Mouse (Mus musculus): ENCODE measurements around the gene Mdk. TPM values are rescaled to one million over a fixed set of nuclear protein-coding genes. Genes with fewer than 3 reads are reported as not detected.

Mdk gene
- polyA plus RNA-seq, 1 experiment from 2014 or later: 984 TPM

DNA sequence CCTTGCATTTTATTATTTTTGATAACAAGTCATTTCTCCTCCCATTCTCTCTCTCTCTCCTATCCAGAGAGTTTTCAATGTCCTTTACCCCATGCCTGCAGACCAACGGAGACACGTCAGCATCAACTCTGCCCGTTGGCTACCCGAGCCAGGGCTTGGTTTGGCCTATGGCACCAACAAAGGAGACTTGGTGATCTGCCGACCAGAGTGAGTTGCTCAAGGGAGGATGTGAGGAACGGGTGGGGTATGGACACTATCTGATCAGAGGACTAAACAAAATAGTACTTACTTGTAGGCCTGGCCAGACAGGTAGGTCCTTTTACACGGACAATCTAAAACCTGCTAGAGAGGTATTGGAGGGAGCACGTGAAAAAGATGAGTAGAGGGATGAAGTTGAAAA, 31.7 kb downstream of the Mdk start:
- Histone ChIP-seq H3K4me2 (replicated peaks; ENCODE audit: low read depth, low read length) (no peak overlapping the region), H3K9me3 (ENCODE audit: control insufficient read depth, low read length) (no peaks in the 10 kb centered on the region), H3K36me3 (ENCODE audit: control insufficient read depth, insufficient read depth, low read length) (no peaks in the 10 kb centered on the region), H3K4me1 (replicated peaks; ENCODE audit: control insufficient read depth, insufficient read depth, low read length) (no peaks in the 10 kb centered on the region), H3K27me3 (ENCODE audit: control insufficient read depth, insufficient read depth, low read length) (no peaks in the 10 kb centered on the region), H3K9ac (ENCODE audit: low read depth, low read length) (no peak overlapping the region), H3K4me3 (ENCODE audit: low read depth, low read length) (no peak overlapping the region), H3K27ac (ENCODE audit: low read depth, low read length) (no peak overlapping the region)
- ATAC-seq (ENCODE audit: low FRiP score): no peak
- WGBS: 94% methylated on average over 8 of the region's 8 CpGs
- no peak for DNase-seq (ENCODE audit: low spot score)

- ATAC-seq (ENCODE audit: low FRiP score) (no peak), DNase-seq (ENCODE audit: low spot score) (no peak)
- Histone ChIP-seq H3K27ac (ENCODE audit: low read depth, low read length) (no peak overlapping the region), H3K27me3 (ENCODE audit: control insufficient read depth, insufficient read depth, low read length) (no peaks in the 10 kb centered on the region), H3K4me3 (ENCODE audit: low read depth, low read length) (no peak overlapping the region), H3K9me3 (ENCODE audit: control insufficient read depth, low read length) (no peaks in the 10 kb centered on the region), H3K4me2 (replicated peaks; ENCODE audit: low read depth, low read length) (no peak overlapping the region), H3K36me3 (ENCODE audit: control insufficient read depth, insufficient read depth, low read length) (no peaks in the 10 kb centered on the region), H3K9ac (ENCODE audit: low read depth, low read length) (no peak overlapping the region), H3K4me1 (replicated peaks; ENCODE audit: control insufficient read depth, insufficient read depth, low read length) (no peaks in the 10 kb centered on the region)
- WGBS: 92% methylated on average over 3 of the region's 3 CpGs
Measured at GRCm38 (mm10) chr2:91899141-91899540, 33.0 kb downstream of the Mdk start.

DNA sequence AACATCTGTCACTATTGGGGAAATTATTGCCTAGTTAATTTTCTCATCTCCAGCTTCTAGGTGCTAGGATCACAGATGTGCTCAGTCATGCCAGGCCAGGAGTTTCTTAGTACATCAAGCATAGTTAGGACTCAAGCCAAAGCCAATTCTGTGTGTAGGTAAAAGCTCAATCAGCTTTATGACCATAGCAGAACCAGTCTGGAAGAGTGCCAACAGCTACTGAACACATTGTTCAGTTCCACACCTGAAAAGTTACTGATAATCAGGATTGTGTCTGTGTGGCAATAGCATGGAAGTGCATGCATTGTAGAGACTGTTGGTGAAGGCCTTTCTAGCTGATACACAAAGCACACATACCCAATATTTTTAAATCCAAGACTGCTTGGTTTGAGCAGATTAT, 34.1 kb downstream of the Mdk start:
- no peaks in the 10 kb centered on the region for H3K4me1 ChIP-seq (replicated peaks; ENCODE audit: control insufficient read depth, insufficient read depth, low read length)
- no peak overlapping the region for H3K4me2 ChIP-seq (replicated peaks; ENCODE audit: low read depth, low read length)
- H3K4me3 ChIP-seq (ENCODE audit: low read depth, low read length): no peak overlapping the region
- no peaks in the 10 kb centered on the region for H3K36me3 ChIP-seq (ENCODE audit: control insufficient read depth, insufficient read depth, low read length)
- no peaks in the 10 kb centered on the region for H3K9me3 ChIP-seq (ENCODE audit: control insufficient read depth, low read length)
- DNase-seq (ENCODE audit: low spot score) (no peak), ATAC-seq (ENCODE audit: low FRiP score) (no peak)
- H3K27me3 ChIP-seq (ENCODE audit: control insufficient read depth, insufficient read depth, low read length): no peaks in the 10 kb centered on the region
- no peak overlapping the region for H3K9ac ChIP-seq (ENCODE audit: low read depth, low read length)
- no peak overlapping the region for H3K27ac ChIP-seq (ENCODE audit: low read depth, low read length)

DNA sequence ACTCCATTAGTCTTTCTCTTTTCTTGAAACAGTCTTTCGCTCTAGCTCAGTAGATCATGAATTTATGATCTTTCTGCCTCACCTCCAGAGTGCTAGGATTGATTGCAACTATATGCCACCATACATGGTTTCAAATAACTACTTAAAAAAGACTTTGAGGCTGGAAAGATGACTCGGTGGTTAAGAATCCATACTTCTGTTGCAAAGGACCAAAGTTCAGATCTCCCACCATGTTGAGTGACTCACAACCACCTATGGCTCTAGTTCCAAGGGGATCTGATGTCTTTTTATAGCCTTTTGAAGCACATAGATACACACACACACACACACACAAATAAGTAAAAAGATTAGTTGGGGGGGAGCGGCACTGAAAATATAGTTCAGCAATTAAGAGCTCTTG, 36.7 kb downstream of the Mdk start:
- 95% methylated on average over 3 of the region's 3 CpGs for WGBS
- H3K4me3 ChIP-seq (ENCODE audit: low read depth, low read length): no peak overlapping the region
- no peak overlapping the region for H3K9ac ChIP-seq (ENCODE audit: low read depth, low read length)
- DNase-seq (ENCODE audit: low spot score) (no peak), ATAC-seq (ENCODE audit: low FRiP score) (no peak)
- H3K36me3 ChIP-seq (ENCODE audit: control insufficient read depth, insufficient read depth, low read length): no peaks in the 10 kb centered on the region
- H3K27ac ChIP-seq (ENCODE audit: low read depth, low read length): no peak overlapping the region
- H3K27me3 ChIP-seq (ENCODE audit: control insufficient read depth, insufficient read depth, low read length): no peaks in the 10 kb centered on the region
- no peaks in the 10 kb centered on the region for H3K9me3 ChIP-seq (ENCODE audit: control insufficient read depth, low read length)
- no peaks in the 10 kb centered on the region for H3K4me1 ChIP-seq (replicated peaks; ENCODE audit: control insufficient read depth, insufficient read depth, low read length)
- H3K4me2 ChIP-seq (replicated peaks; ENCODE audit: low read depth, low read length): no peak overlapping the region

- ATAC-seq (ENCODE audit: low FRiP score) (no peak), DNase-seq (ENCODE audit: low spot score) (no peak)
- no peak overlapping the region for H3K4me2 ChIP-seq (replicated peaks; ENCODE audit: low read depth, low read length)
- no peaks in the 10 kb centered on the region for H3K27me3 ChIP-seq (ENCODE audit: control insufficient read depth, insufficient read depth, low read length)
- 89% methylated on average over 3 of the region's 3 CpGs for WGBS
- H3K36me3 ChIP-seq (ENCODE audit: control insufficient read depth, insufficient read depth, low read length): no peaks in the 10 kb centered on the region
- H3K9me3 ChIP-seq (ENCODE audit: control insufficient read depth, low read length): no peaks in the 10 kb centered on the region
- no peak overlapping the region for H3K27ac ChIP-seq (ENCODE audit: low read depth, low read length)
- no peak overlapping the region for H3K4me3 ChIP-seq (ENCODE audit: low read depth, low read length)
- H3K9ac ChIP-seq (ENCODE audit: low read depth, low read length): no peak overlapping the region
- H3K4me1 ChIP-seq (replicated peaks; ENCODE audit: control insufficient read depth, insufficient read depth, low read length): no peaks in the 10 kb centered on the region
Measured at GRCm38 (mm10) chr2:91894716-91895115, 37.4 kb downstream of the Mdk start.

- no peak overlapping the region for H3K27ac ChIP-seq (ENCODE audit: low read depth, low read length)
- no peaks in the 10 kb centered on the region for H3K27me3 ChIP-seq (ENCODE audit: control insufficient read depth, insufficient read depth, low read length)
- no peaks in the 10 kb centered on the region for H3K9me3 ChIP-seq (ENCODE audit: control insufficient read depth, low read length)
- no peak for ATAC-seq (ENCODE audit: low FRiP score)
- WGBS: 84% methylated on average over 4 of the region's 4 CpGs
- no peak overlapping the region for H3K9ac ChIP-seq (ENCODE audit: low read depth, low read length)
- H3K4me1 ChIP-seq (replicated peaks; ENCODE audit: control insufficient read depth, insufficient read depth, low read length): no peaks in the 10 kb centered on the region
- H3K4me3 ChIP-seq (ENCODE audit: low read depth, low read length): no peak overlapping the region
- H3K4me2 ChIP-seq (replicated peaks; ENCODE audit: low read depth, low read length): no peak overlapping the region
- no peak for DNase-seq (ENCODE audit: low spot score)
- peaks cover 7% of the 10 kb centered on the region; the same call in 1 of the 2 replicates for H3K36me3 ChIP-seq (ENCODE audit: control insufficient read depth, insufficient read depth, low read length)
Measured at GRCm38 (mm10) chr2:91884616-91885015, 47.5 kb downstream of the Mdk start.

- Histone ChIP-seq H3K27me3 (ENCODE audit: control insufficient read depth, insufficient read depth, low read length) (no peaks in the 10 kb centered on the region), H3K4me1 (replicated peaks; ENCODE audit: control insufficient read depth, insufficient read depth, low read length) (no peaks in the 10 kb centered on the region), H3K4me2 (replicated peaks; ENCODE audit: low read depth, low read length) (no peak overlapping the region), H3K9me3 (ENCODE audit: control insufficient read depth, low read length) (no peaks in the 10 kb centered on the region), H3K4me3 (ENCODE audit: low read depth, low read length) (no peak overlapping the region), H3K27ac (ENCODE audit: low read depth, low read length) (no peak overlapping the region), H3K36me3 (ENCODE audit: control insufficient read depth, insufficient read depth, low read length) (peaks cover 7% of the 10 kb centered on the region; the same call in 1 of the 2 replicates), H3K9ac (ENCODE audit: low read depth, low read length) (no peak overlapping the region)
- 86% methylated on average over 4 of the region's 4 CpGs for WGBS
- ATAC-seq (ENCODE audit: low FRiP score): no peak
- no peak for DNase-seq (ENCODE audit: low spot score)
Measured at GRCm38 (mm10) chr2:91883961-91884360, 48.1 kb downstream of the Mdk start.

Other genes starting within 250 kb of the Mdk start
- 31.9 and 35.3 TPM in 2 replicates for gene Atg13, start 221.7 kb downstream of the Mdk start, polyA plus RNA-seq (2014; fragmentation: Nextera tagmentation; extraction: Ambion mirVana)
- gene Harbi1, start 221.4 kb downstream of the Mdk start, polyA plus RNA-seq (2014; fragmentation: Nextera tagmentation; extraction: Ambion mirVana): 17.8 and 20.6 TPM in 2 replicates
- 19.0 and 19.2 TPM in 2 replicates for gene Ambra1, start 202.2 kb downstream of the Mdk start, polyA plus RNA-seq (2014; fragmentation: Nextera tagmentation; extraction: Ambion mirVana)
- 0.20 and 0.42 TPM in 2 replicates for gene Chrm4, start 5.0 kb downstream of the Mdk start, polyA plus RNA-seq (2014; fragmentation: Nextera tagmentation; extraction: Ambion mirVana)
- 0.27 and 0.37 TPM in 2 replicates for gene Gm9821, start 13.4 kb upstream of the Mdk start, polyA plus RNA-seq (2014; fragmentation: Nextera tagmentation; extraction: Ambion mirVana)
- 24.1 and 28.9 TPM in 2 replicates for gene Dgkz, start 43.6 kb upstream of the Mdk start, polyA plus RNA-seq (2014; fragmentation: Nextera tagmentation; extraction: Ambion mirVana)
- 2.0 and 2.2 TPM in 2 replicates for gene Creb3l1, start 92.2 kb upstream of the Mdk start, polyA plus RNA-seq (2014; fragmentation: Nextera tagmentation; extraction: Ambion mirVana)
- 30.8 and 46.2 TPM in 2 replicates for gene Phf21a, start 160.8 kb upstream of the Mdk start, polyA plus RNA-seq (2014; fragmentation: Nextera tagmentation; extraction: Ambion mirVana)

Measured in hindbrain, embryonic 11.5 days (tissue).